Mouse (Mus musculus) heart, postnatal 0 days (tissue): ENCODE data around the gene Heatr5a.

Source experiments
- CTCF ChIP-seq: IDR thresholded peaks from 2 replicates; pipeline ENCODE4 v1.5.1; 2016; ENCODE audit warnings: antibody characterized with exemption, control low read depth, low read depth
- EP300 ChIP-seq: IDR thresholded peaks from 2 replicates; pipeline ENCODE4 v1.6.1; 2016; ENCODE audit warnings: antibody characterized with exemption, low read depth

GRCm38 (mm10) chr12:52001544-52001943 lies 30.4 kb upstream of the Heatr5a start:
- TF ChIP-seq CTCF (peak; percentile 84), EP300 (no peak)
